Mouse (Mus musculus) forebrain, embryonic 15.5 days (tissue): Measurements from ENCODE around the gene Zfp74. TPM values are rescaled to one million over a fixed set of nuclear protein-coding genes. Genes with fewer than 3 reads are reported as not detected.

ENCODE experiments used
- ATAC-seq: fragments of 200-750 bp; cut with Nextera tagmentation; replicated peaks from 2 replicates; pipeline ENCODE4 v1.8.0; 2017; ENCODE audit warnings: mild to moderate bottlenecking, moderate TSS enrichment, moderate library complexity
- H3K27ac ChIP-seq: fragments of 300-500 bp; sonication (generic); replicated peaks from 2 replicates; pipeline ENCODE4 v1.5.1; 2015; ENCODE audit warnings: mild to moderate bottlenecking, inconsistent platforms
- H3K27me3 ChIP-seq: fragments of 300-500 bp; sonication (generic); 2 replicates; pipeline ENCODE4 v1.6.1; 2015; ENCODE audit warnings: inconsistent platforms
- H3K36me3 ChIP-seq: fragments of 300-500 bp; sonication (generic); 2 replicates; pipeline ENCODE4 v1.6.1; 2015; ENCODE audit warnings: mild to moderate bottlenecking, inconsistent platforms
- H3K4me1 ChIP-seq: fragments of 300-500 bp; sonication (generic); 2 replicates; pipeline ENCODE4 v1.6.1; 2015; ENCODE audit warnings: inconsistent platforms
- H3K4me2 ChIP-seq: fragments of 300-500 bp; sonication (generic); replicated peaks from 2 replicates; pipeline ENCODE4 v1.6.1; 2015; ENCODE audit warnings: mild to moderate bottlenecking, inconsistent platforms
- H3K4me3 ChIP-seq: fragments of 300-500 bp; sonication (generic); 2 replicates; pipeline ENCODE4 v1.5.1; 2015; ENCODE audit warnings: mild to moderate bottlenecking, inconsistent platforms
- H3K9ac ChIP-seq: fragments of 300-500 bp; sonication (generic); replicated peaks from 2 replicates; pipeline ENCODE4 v1.6.1; 2015; ENCODE audit warnings: mild to moderate bottlenecking, inconsistent platforms
- H3K9me3 ChIP-seq: fragments of 300-500 bp; sonication (generic); 2 replicates; pipeline ENCODE4 v1.6.1; 2016; ENCODE audit warnings: inconsistent platforms
- WGBS: fragments of 180-500 bp; shearing (Covaris S2); methylation state at CpG from one replicate; pipeline ENCODE4 v1.1.7; 2015; ENCODE audit warnings: mixed read lengths; 5-methylcytosine and 5-hydroxymethylcytosine counted together
- polyA plus RNA-seq: library from polyadenylated mRNA; unstranded; fragments of >200 nt; fragmentation: Nextera tagmentation; extraction: Ambion mirVana; gene quantifications from 2 replicates; pipeline ENCODE4 v1.2.1, GENCODE M21; 2015

Zfp74 gene
- 19.7 and 25.1 TPM in 2 replicates for polyA plus RNA-seq

- H3K36me3 ChIP-seq: peaks cover 15% of the 10 kb centered on the region
- peak within 1 kb of the TSS; percentile 95 for H3K9ac ChIP-seq
- H3K27ac ChIP-seq: peak within 1 kb of the TSS; percentile 95
- ATAC-seq: peak; percentile 94
- peak within 1 kb of the TSS; percentile 54 for H3K4me2 ChIP-seq
- H3K4me1 ChIP-seq: peaks cover 14% of the 10 kb centered on the region
- H3K9me3 ChIP-seq: no peaks in the 10 kb centered on the region
- H3K4me3 ChIP-seq: peak within 1 kb of the TSS; percentile 81
- H3K27me3 ChIP-seq: no peaks in the 10 kb centered on the region
- 1% methylated on average over 51 of the region's 52 CpGs for WGBS
Measured at GRCm38 (mm10) chr7:29953513-29954401, at the start of gene Zfp74. Gene Zfp74 (minus strand): TSS chr7:29954089.

GRCm38 (mm10) chr7:30000601-30001000 lies 46.7 kb upstream of the Zfp74 start:
- no peak overlapping the region for H3K4me3 ChIP-seq
- WGBS: 92% methylated on average over 5 of the region's 5 CpGs

GRCm38 (mm10) chr7:29995134-29995533 lies 41.2 kb upstream of the Zfp74 start:
- Histone ChIP-seq H3K9ac (no peak overlapping the region), H3K27me3 (no peaks in the 10 kb centered on the region), H3K4me3 (no peak overlapping the region), H3K9me3 (no peaks in the 10 kb centered on the region), H3K36me3 (peaks cover 44% of the 10 kb centered on the region), H3K4me1 (no peaks in the 10 kb centered on the region), H3K27ac (no peak overlapping the region), H3K4me2 (no peak overlapping the region)
- WGBS: 94% methylated on average over 8 of the region's 8 CpGs
- no peak for ATAC-seq

More at GRCm38 (mm10) chr7:30000601-30001000, 46.7 kb upstream of the Zfp74 start:
- Histone ChIP-seq H3K4me2 (no peak overlapping the region), H3K27ac (no peak overlapping the region), H3K4me1 (no peaks in the 10 kb centered on the region), H3K27me3 (no peaks in the 10 kb centered on the region), H3K36me3 (peaks cover 32% of the 10 kb centered on the region), H3K9me3 (no peaks in the 10 kb centered on the region), H3K9ac (no peak overlapping the region)
- ATAC-seq: no peak

- WGBS: 98% methylated on average over 9 of the region's 9 CpGs
- no peaks in the 10 kb centered on the region for H3K27me3 ChIP-seq
- no peaks in the 10 kb centered on the region for H3K4me1 ChIP-seq
- no peak overlapping the region for H3K27ac ChIP-seq
- peaks cover 38% of the 10 kb centered on the region for H3K36me3 ChIP-seq
- no peak overlapping the region for H3K4me3 ChIP-seq
- H3K9me3 ChIP-seq: no peaks in the 10 kb centered on the region
- no peak for ATAC-seq
- H3K4me2 ChIP-seq: no peak overlapping the region
- no peak overlapping the region for H3K9ac ChIP-seq
Measured at GRCm38 (mm10) chr7:29993340-29993739, 39.5 kb upstream of the Zfp74 start.

GRCm38 (mm10) chr7:29992698-29993097 lies 38.8 kb upstream of the Zfp74 start:
- WGBS: 96% methylated on average over 8 of the region's 8 CpGs
- Histone ChIP-seq H3K9me3 (no peaks in the 10 kb centered on the region), H3K9ac (no peak overlapping the region), H3K4me1 (no peaks in the 10 kb centered on the region), H3K4me3 (no peak overlapping the region), H3K27me3 (no peaks in the 10 kb centered on the region), H3K36me3 (peaks cover 37% of the 10 kb centered on the region), H3K27ac (no peak overlapping the region), H3K4me2 (no peak overlapping the region)
- ATAC-seq: no peak

GRCm38 (mm10) chr7:29989031-29989430 lies 35.1 kb upstream of the Zfp74 start:
- WGBS: 92% methylated on average over 11 of the region's 11 CpGs
- H3K27ac ChIP-seq: no peak overlapping the region
- H3K9ac ChIP-seq: no peak overlapping the region
- H3K36me3 ChIP-seq: peaks cover 29% of the 10 kb centered on the region
- H3K4me1 ChIP-seq: peaks cover 10% of the 10 kb centered on the region
- H3K9me3 ChIP-seq: no peaks in the 10 kb centered on the region
- ATAC-seq: no peak
- no peak overlapping the region for H3K4me2 ChIP-seq
- H3K27me3 ChIP-seq: no peaks in the 10 kb centered on the region
- no peak overlapping the region for H3K4me3 ChIP-seq

- Histone ChIP-seq H3K9me3 (no peaks in the 10 kb centered on the region), H3K27me3 (no peaks in the 10 kb centered on the region), H3K4me3 (no peak overlapping the region), H3K36me3 (peaks cover 22% of the 10 kb centered on the region), H3K9ac (no peak overlapping the region), H3K4me1 (peaks cover 16% of the 10 kb centered on the region), H3K27ac (no peak overlapping the region), H3K4me2 (no peak overlapping the region)
- no peak for ATAC-seq
- 95% methylated on average over 5 of the region's 5 CpGs for WGBS
Measured at GRCm38 (mm10) chr7:29987551-29987950, 33.7 kb upstream of the Zfp74 start.

- no peak overlapping the region for H3K9ac ChIP-seq
- H3K4me1 ChIP-seq: peaks cover 20% of the 10 kb centered on the region
- H3K27ac ChIP-seq: no peak overlapping the region
- H3K9me3 ChIP-seq: no peaks in the 10 kb centered on the region
- H3K4me2 ChIP-seq: no peak overlapping the region
- ATAC-seq: no peak
- peaks cover 18% of the 10 kb centered on the region for H3K36me3 ChIP-seq
- H3K4me3 ChIP-seq: no peak overlapping the region
- 87% methylated on average over 8 of the region's 8 CpGs for WGBS
- H3K27me3 ChIP-seq: no peaks in the 10 kb centered on the region
Measured at GRCm38 (mm10) chr7:29986101-29986500, 32.2 kb upstream of the Zfp74 start.

- H3K4me2 ChIP-seq: peak within 1 kb of the TSS; percentile 81
- peaks cover 12% of the 10 kb centered on the region for H3K36me3 ChIP-seq
- under 1% methylated on average over 62 of the region's 62 CpGs for WGBS
- no peaks in the 10 kb centered on the region for H3K27me3 ChIP-seq
- H3K4me1 ChIP-seq: peaks cover 20% of the 10 kb centered on the region
- peak within 1 kb of the TSS; percentile 72 for H3K9ac ChIP-seq
- no peaks in the 10 kb centered on the region for H3K9me3 ChIP-seq
- H3K4me3 ChIP-seq: peak within 1 kb of the TSS; percentile 100
- peak; percentile 94 for ATAC-seq
- H3K27ac ChIP-seq: peak within 1 kb of the TSS; percentile 91
Measured at GRCm38 (mm10) chr7:29983690-29984380, 29.9 kb upstream of the Zfp74 start, which contains the start of gene Zfp568. Gene Zfp568 (plus strand): TSS chr7:29983955.

- no peaks in the 10 kb centered on the region for H3K27me3 ChIP-seq
- no peak for ATAC-seq
- H3K36me3 ChIP-seq: peaks cover 9% of the 10 kb centered on the region; the same call in 1 of the 2 replicates
- peak overlapping the region; percentile 72 for H3K9ac ChIP-seq
- H3K4me2 ChIP-seq: peak overlapping the region; percentile 81
- WGBS: under 1% methylated on average over 8 of the region's 8 CpGs
- H3K4me3 ChIP-seq: peak overlapping the region; percentile 100
- H3K27ac ChIP-seq: peak overlapping the region; percentile 91
- H3K9me3 ChIP-seq: no peaks in the 10 kb centered on the region
- H3K4me1 ChIP-seq: peaks cover 20% of the 10 kb centered on the region
Measured at GRCm38 (mm10) chr7:29983340-29983689, 29.4 kb upstream of the Zfp74 start.

- 12% methylated on average over 6 of the region's 6 CpGs for WGBS
- H3K27ac ChIP-seq: peak overlapping the region; percentile 91
- ATAC-seq: no peak; the same call in 1 of the 2 replicates
- no peaks in the 10 kb centered on the region for H3K9me3 ChIP-seq
- peak overlapping the region; percentile 100 for H3K4me3 ChIP-seq
- H3K9ac ChIP-seq: peak overlapping the region; percentile 72
- peak overlapping the region; percentile 81 for H3K4me2 ChIP-seq
- H3K27me3 ChIP-seq: no peaks in the 10 kb centered on the region
- H3K4me1 ChIP-seq: peaks cover 20% of the 10 kb centered on the region
- H3K36me3 ChIP-seq: peaks cover 6% of the 10 kb centered on the region; the same call in 1 of the 2 replicates
Measured at GRCm38 (mm10) chr7:29982931-29983330, 29.0 kb upstream of the Zfp74 start.

- no peak overlapping the region for H3K4me3 ChIP-seq
- no peak for ATAC-seq
- H3K36me3 ChIP-seq: peaks cover under 1% of the 10 kb centered on the region; the same call in 1 of the 2 replicates
- no peaks in the 10 kb centered on the region for H3K9me3 ChIP-seq
- peaks cover 20% of the 10 kb centered on the region for H3K4me1 ChIP-seq
- peak overlapping the region; percentile 81; the same call in 1 of the 2 replicates for H3K4me2 ChIP-seq
- H3K9ac ChIP-seq: no peak overlapping the region
- WGBS: 76% methylated on average over 4 of the region's 4 CpGs
- no peaks in the 10 kb centered on the region for H3K27me3 ChIP-seq
- no peak overlapping the region for H3K27ac ChIP-seq
Measured at GRCm38 (mm10) chr7:29982341-29982740, 28.5 kb upstream of the Zfp74 start.
